Mouse (Mus musculus): ENCODE results near the gene Tubd1. TPM values are rescaled to one million over a fixed set of nuclear protein-coding genes. Genes with fewer than 3 reads are reported as not detected.

Gene Tubd1
- polyA plus RNA-seq, 2 experiments = 5.6 to 10.3 TPM

- Histone ChIP-seq H3K9ac (replicated peaks) (no peak overlapping the region), H3K4me3 (ENCODE audit: insufficient read depth in 1 of 2, low read depth in 2 of 2, low read length in 2 of 2) (no peak overlapping the region), H3K9me3 (ENCODE audit: control insufficient read depth, low read length) (no peaks in the 10 kb centered on the region), H3K4me2 (ENCODE audit: low read depth) (no peak overlapping the region; the same call in 1 of the 2 replicates), H3K36me3 (replicated peaks; ENCODE audit: control insufficient read depth, insufficient read depth, low read depth) (peaks cover 4% of the 10 kb centered on the region; the same call in 1 of the 2 replicates), H3K27me3 (ENCODE audit: control insufficient read depth, insufficient read depth, low read length) (no peaks in the 10 kb centered on the region), H3K27ac (peak overlapping the region; percentile 21), H3K4me1 (replicated peaks; ENCODE audit: control insufficient read depth in 2 of 2, insufficient read depth in 2 of 2, low read length in 1 of 2) (peaks cover 15 to 28% of the 10 kb centered on the region in 2 experiments)
- 9% methylated on average over 3 of the region's 3 CpGs for WGBS (ENCODE audit: insufficient replicate concordance)
- TF ChIP-seq CTCF (IDR thresholded peaks at IDR 0.05; ENCODE audit: low read depth) (no peak), EP300 (IDR thresholded peaks at IDR 0.05; ENCODE audit: low read depth) (no peak; the same call in 1 of the 2 replicates)
- peak; percentile 75 for ATAC-seq (ENCODE audit: insufficient read depth)
- no peak for DNase-seq (ENCODE audit: low read depth in 3 of 3, low spot score in 3 of 3)
Observed at GRCm38 (mm10) chr11:86592993-86593392, 48.2 kb downstream of the Tubd1 start.

- no peak for ATAC-seq (ENCODE audit: insufficient read depth)
- Histone ChIP-seq H3K4me2 (ENCODE audit: low read depth) (no peak overlapping the region; the same call in 1 of the 2 replicates), H3K4me1 (replicated peaks; ENCODE audit: control insufficient read depth in 2 of 2, insufficient read depth in 2 of 2, low read length in 1 of 2) (peaks cover 15 to 25% of the 10 kb centered on the region in 2 experiments), H3K9ac (replicated peaks) (no peak overlapping the region), H3K36me3 (replicated peaks; ENCODE audit: control insufficient read depth, insufficient read depth, low read depth) (peaks cover 4% of the 10 kb centered on the region; the same call in 1 of the 2 replicates), H3K27me3 (ENCODE audit: control insufficient read depth, insufficient read depth, low read length) (no peaks in the 10 kb centered on the region), H3K4me3 (ENCODE audit: insufficient read depth in 1 of 2, low read depth in 2 of 2, low read length in 2 of 2) (no peak overlapping the region), H3K9me3 (ENCODE audit: control insufficient read depth, low read length) (no peaks in the 10 kb centered on the region), H3K27ac (peak overlapping the region; percentile 21)
- WGBS (ENCODE audit: insufficient replicate concordance) = 53% methylated on average over 5 of the region's 5 CpGs
- DNase-seq (ENCODE audit: low read depth in 3 of 3, low spot score in 3 of 3) = no peak
- TF ChIP-seq EP300 (IDR thresholded peaks at IDR 0.05; ENCODE audit: low read depth) (no peak), CTCF (IDR thresholded peaks at IDR 0.05; ENCODE audit: low read depth) (no peak)
Observed at GRCm38 (mm10) chr11:86593443-86593842, 48.7 kb downstream of the Tubd1 start.

GRCm38 (mm10) chr11:86594188-86594876, 49.5 kb downstream of the Tubd1 start:
- Histone ChIP-seq H3K4me3 (ENCODE audit: insufficient read depth in 1 of 2, low read depth in 2 of 2, low read length in 2 of 2) (no peak overlapping the region), H3K4me1 (replicated peaks; ENCODE audit: control insufficient read depth in 2 of 2, insufficient read depth in 2 of 2, low read length in 1 of 2) (peaks cover 15 to 22% of the 10 kb centered on the region in 2 experiments), H3K9me3 (ENCODE audit: control insufficient read depth, low read length) (no peaks in the 10 kb centered on the region), H3K4me2 (ENCODE audit: low read depth) (no peak overlapping the region), H3K9ac (replicated peaks) (no peak overlapping the region), H3K36me3 (replicated peaks; ENCODE audit: control insufficient read depth, insufficient read depth, low read depth) (peaks cover 4% of the 10 kb centered on the region; the same call in 1 of the 2 replicates), H3K27me3 (ENCODE audit: control insufficient read depth, insufficient read depth, low read length) (no peaks in the 10 kb centered on the region), H3K27ac (no peak overlapping the region)
- 48% methylated on average over 6 of the region's 6 CpGs for WGBS (ENCODE audit: insufficient replicate concordance)
- no peak for DNase-seq (ENCODE audit: low read depth in 3 of 3, low spot score in 3 of 3)
- no peak for ATAC-seq (ENCODE audit: insufficient read depth)
- TF ChIP-seq CTCF (IDR thresholded peaks at IDR 0.05; ENCODE audit: low read depth) (no peak), EP300 (IDR thresholded peaks at IDR 0.05; ENCODE audit: low read depth) (no peak)

- Histone ChIP-seq H3K27me3 (ENCODE audit: control insufficient read depth, insufficient read depth, low read length) (no peaks in the 10 kb centered on the region), H3K4me1 (replicated peaks; ENCODE audit: control insufficient read depth in 2 of 2, insufficient read depth in 2 of 2, low read length in 1 of 2) (peaks cover 15 to 22% of the 10 kb centered on the region in 2 experiments), H3K9ac (replicated peaks) (no peak overlapping the region), H3K4me3 (ENCODE audit: insufficient read depth in 1 of 2, low read depth in 2 of 2, low read length in 2 of 2) (no peak overlapping the region), H3K36me3 (replicated peaks; ENCODE audit: control insufficient read depth, insufficient read depth, low read depth) (peaks cover 10% of the 10 kb centered on the region; the same call in 1 of the 2 replicates), H3K27ac (no peak overlapping the region), H3K9me3 (ENCODE audit: control insufficient read depth, low read length) (no peaks in the 10 kb centered on the region), H3K4me2 (ENCODE audit: low read depth) (no peak overlapping the region)
- no peak for DNase-seq (ENCODE audit: low read depth in 3 of 3, low spot score in 3 of 3)
- ATAC-seq (ENCODE audit: insufficient read depth) = no peak
- WGBS (ENCODE audit: insufficient replicate concordance) = 90% methylated on average over 6 of the region's 6 CpGs
- TF ChIP-seq EP300 (IDR thresholded peaks at IDR 0.05; ENCODE audit: low read depth) = no peak
- no peak for TF ChIP-seq CTCF (IDR thresholded peaks at IDR 0.05; ENCODE audit: low read depth)
Observed at GRCm38 (mm10) chr11:86595366-86595765, 50.6 kb downstream of the Tubd1 start.

GRCm38 (mm10) chr11:86596187-86596960, 51.6 kb downstream of the Tubd1 start:
- DNase-seq (ENCODE audit: low read depth in 3 of 3, low spot score in 3 of 3) = no peak
- no peaks in the 10 kb centered on the region for H3K9me3 ChIP-seq (ENCODE audit: control insufficient read depth, low read length)
- 70% methylated on average over 7 of the region's 7 CpGs for WGBS (ENCODE audit: insufficient replicate concordance)
- ATAC-seq (ENCODE audit: insufficient read depth) = no peak
- peaks cover 13% of the 10 kb centered on the region; the same call in 1 of the 2 replicates for H3K36me3 ChIP-seq (replicated peaks; ENCODE audit: control insufficient read depth, insufficient read depth, low read depth)
- H3K27ac ChIP-seq = no peak overlapping the region
- H3K4me2 ChIP-seq (ENCODE audit: low read depth) = no peak overlapping the region
- TF ChIP-seq CTCF (IDR thresholded peaks at IDR 0.05; ENCODE audit: low read depth) (no peak), EP300 (IDR thresholded peaks at IDR 0.05; ENCODE audit: low read depth) (no peak)
- H3K9ac ChIP-seq (replicated peaks) = no peak overlapping the region
- no peak overlapping the region for H3K4me3 ChIP-seq (ENCODE audit: insufficient read depth in 1 of 2, low read depth in 2 of 2, low read length in 2 of 2)
- peaks cover 15 to 22% of the 10 kb centered on the region in 2 experiments for H3K4me1 ChIP-seq (replicated peaks; ENCODE audit: control insufficient read depth in 2 of 2, insufficient read depth in 2 of 2, low read length in 1 of 2)
- no peaks in the 10 kb centered on the region for H3K27me3 ChIP-seq (ENCODE audit: control insufficient read depth, insufficient read depth, low read length)
